Mouse (Mus musculus): ENCODE results near the gene Supt5.
A peak's percentile ranks its signal among the peaks of the same experiment; 100 is the strongest.

Supt5 gene

GRCm38 (mm10) chr7:28301616-28302433, 36.7 kb downstream of the Supt5 start, which contains the start of gene Dll3:
Gene Dll3 (minus strand): TSS chr7:28302238.
- no peak; the same call in 1 of the 2 replicates for ATAC-seq (ENCODE audit: low TSS enrichment)

DNA sequence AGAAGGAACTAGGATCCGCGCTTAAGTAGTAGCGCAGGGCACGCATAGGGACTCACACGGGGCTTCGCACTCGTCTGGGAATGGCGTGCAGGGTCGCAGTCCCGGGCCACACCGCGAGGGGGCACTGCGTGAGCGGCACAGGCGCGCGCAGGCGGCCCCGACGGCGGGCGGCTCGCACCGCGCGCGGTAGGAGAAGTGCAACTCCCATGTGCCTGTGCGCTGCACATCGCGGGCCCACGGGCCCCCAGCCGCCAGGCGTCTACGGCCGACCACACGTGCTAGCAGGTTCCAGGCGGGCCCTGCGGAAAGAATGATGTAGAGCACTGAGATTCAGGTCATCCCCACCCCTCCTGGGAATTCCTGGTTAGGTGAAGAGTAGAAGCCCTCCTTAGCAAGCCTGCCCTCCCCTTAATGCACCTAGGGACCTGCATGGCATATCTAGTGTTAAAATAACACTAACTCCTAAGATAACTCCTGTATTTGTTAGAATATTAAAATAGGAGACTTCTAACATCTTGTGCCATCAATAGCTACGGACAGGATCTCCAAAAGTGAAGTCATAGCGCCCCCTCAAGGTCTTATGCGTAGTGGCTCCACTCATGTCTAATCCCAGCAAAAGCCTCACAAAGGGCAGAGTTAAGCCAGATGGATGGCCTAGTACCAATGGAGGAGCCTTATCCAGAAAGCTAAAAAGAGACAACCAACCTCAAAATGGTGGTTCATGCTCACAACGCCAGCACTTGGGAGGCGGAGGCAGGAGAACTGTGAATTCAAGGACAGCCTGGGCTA, 39.5 kb downstream of the Supt5 start:
- peak; percentile 62; the same call in 1 of the 2 replicates for ATAC-seq (ENCODE audit: low TSS enrichment)

GRCm38 (mm10) chr7:28294481-28294880, 44.1 kb downstream of the Supt5 start:
- 0 out of 2 replicates have a peak, but pooled peaks have one; percentile 34 for ATAC-seq (ENCODE audit: low TSS enrichment)

DNA sequence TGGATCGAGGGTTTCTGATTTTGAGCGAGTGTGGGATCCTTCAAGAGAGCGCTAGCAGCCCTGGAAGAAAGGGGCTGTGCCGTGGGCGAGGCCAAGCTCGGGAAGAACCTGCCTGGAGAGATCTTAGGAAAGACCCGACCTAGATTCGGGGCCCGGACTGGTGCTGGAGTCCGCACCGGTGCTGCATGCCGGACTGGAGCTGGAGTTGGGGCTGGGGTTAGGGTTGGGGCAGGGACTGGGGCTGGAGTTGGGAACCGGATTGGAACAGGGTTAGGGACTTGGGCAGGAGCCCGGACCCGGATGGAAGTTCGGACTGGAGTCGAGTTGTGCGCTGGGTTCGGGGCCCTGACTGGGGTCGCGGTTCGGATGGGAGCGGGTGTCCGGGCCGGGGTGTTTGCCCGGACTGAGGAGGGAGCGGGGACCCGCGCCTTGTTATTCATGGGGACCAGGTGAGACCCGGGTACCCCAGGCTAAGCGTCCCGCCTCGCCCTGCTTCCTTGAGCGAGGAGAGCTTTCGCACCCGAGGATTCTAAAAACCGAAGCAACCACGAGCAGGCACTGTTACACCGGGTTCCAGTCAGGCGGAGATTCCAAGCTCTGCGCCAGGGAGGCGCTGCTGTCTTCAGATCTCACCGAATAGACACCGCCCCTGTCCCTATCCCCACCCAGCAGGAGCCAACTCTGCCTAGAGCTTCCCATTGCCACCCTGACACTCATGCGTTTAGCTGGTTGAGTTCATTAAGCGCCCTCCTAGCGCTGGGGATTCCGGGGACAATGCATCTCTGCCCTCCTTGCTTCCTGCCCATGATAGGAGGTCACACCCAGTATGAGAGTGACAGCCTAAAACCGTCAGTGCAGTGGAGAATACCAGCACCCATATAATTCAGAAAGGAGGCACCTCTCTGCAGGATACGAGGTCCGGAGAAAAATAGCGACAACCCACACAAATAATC, 47.6 kb downstream of the Supt5 start, which contains the start of gene Selenov:
Selenov (minus strand) TSS at position 549 of the 953 bp plus-strand sequence.
- peak; percentile 79 for ATAC-seq (ENCODE audit: low TSS enrichment)

- ATAC-seq (ENCODE audit: low TSS enrichment) = no peak
Measured at GRCm38 (mm10) chr7:28290165-28290564, 48.4 kb downstream of the Supt5 start.

DNA sequence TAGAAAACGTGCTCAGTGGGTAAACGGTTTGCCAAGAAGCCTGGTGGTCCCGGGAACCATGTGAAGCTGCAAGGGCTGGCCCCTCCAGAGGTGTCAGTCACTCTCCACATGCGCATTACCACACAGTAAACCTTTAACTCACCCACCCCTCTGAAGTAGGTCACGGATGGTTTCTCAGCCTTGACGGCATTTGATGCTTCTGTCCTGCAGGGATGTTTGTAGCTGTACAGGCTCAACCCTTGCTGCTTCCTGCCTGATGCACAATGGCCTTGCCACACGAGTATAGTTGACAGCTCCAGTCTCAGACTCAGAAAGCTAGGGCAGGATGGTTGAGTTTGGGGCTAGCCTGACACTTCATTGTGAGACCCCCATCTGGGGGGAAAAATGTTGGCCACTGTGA, 57.9 kb downstream of the Supt5 start:
- ATAC-seq (ENCODE audit: low TSS enrichment) = no peak

- no peak for ATAC-seq (ENCODE audit: low TSS enrichment)
Measured at GRCm38 (mm10) chr7:28278279-28278652, 60.3 kb downstream of the Supt5 start.

DNA sequence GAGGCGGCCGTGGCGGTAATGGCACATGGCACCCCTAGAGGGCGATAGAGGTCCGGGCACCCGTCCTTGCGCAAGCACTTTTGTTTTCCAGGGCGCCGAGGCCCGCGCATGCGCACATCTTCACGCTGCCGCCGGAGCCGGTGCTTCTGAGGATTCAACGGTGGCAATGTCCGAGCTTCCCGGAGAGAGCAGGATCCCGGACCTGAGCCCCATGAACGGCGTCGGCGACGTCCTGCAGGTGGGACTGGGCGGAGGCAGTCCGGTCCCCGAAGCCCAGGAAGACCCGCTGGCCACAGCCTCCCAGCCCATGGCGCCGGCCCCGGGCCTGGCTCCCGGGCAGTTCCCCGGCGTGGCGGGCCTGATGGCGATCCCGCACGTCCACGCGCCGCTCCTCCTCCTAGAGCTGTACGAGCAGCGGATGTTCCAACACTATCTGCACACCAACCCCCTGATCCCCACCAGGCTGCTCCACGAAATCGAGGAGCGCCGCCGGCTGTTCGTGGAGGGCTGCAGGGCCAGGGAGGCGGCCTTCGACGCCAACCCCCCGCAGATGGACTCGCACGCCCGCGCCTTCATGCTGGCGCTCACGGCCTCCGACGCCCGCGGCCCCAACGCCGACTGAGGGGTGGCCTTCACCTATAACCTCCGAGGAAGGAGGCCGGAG, 60.8 kb downstream of the Supt5 start, which contains the start of gene Eid2b:
Eid2b (plus strand) TSS at position 125 of the 664 bp plus-strand sequence.
- peak; percentile 88 for ATAC-seq (ENCODE audit: low TSS enrichment)

GRCm38 (mm10) chr7:28277237-28277614, 61.3 kb downstream of the Supt5 start:
- ATAC-seq (ENCODE audit: low TSS enrichment) = no peak

- ATAC-seq (ENCODE audit: low TSS enrichment) = no peak
Measured at GRCm38 (mm10) chr7:28271761-28272160, 66.8 kb downstream of the Supt5 start.

GRCm38 (mm10) chr7:28269355-28269754, 69.2 kb downstream of the Supt5 start:
- no peak for ATAC-seq (ENCODE audit: low TSS enrichment)

DNA sequence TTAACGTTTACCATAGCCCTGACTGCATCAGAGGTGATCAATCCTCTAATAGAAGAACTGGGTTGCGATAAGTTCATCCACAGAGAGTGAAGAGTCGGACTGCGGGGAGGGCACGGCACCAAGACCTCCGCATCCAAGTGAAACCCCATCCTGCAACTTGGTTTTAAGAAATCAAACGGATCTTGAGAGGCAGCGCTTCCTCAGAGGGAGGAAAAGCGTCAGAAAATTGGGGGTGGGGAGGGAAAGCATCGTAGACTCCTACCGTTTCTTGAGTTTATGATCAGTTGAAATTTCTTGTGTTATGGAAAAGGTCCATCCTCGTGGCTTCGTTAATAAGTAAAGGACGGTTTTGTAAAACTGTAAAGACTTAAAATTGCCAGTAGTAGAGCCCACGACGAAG, 70.0 kb downstream of the Supt5 start:
- ATAC-seq (ENCODE audit: low TSS enrichment) = no peak

DNA sequence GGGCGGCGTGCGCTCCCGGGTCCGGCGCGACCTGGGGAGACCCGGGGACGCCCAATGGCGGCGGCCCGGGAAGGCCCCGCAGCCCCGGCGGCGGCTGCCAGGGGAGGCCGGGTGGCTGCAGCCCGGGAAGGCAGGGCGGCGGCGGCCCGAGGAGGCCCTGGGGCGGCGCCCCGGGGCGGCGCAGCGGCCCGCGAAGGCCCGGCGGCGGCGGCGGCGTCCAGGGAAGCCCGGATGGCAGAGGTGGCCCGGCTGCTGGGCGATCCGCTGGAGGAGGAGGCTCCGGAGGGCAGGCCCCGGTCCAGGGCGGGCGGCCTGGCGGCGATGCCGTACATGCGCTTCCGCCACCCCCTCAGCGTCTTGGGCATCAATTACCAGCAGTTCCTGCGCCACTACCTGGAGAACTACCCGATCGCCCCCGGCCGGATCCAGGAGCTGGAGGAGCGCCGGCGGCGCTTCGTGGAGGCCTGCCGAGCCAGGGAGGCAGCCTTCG, 70.5 kb downstream of the Supt5 start:
- peak; percentile 72 for ATAC-seq (ENCODE audit: low TSS enrichment)

- ATAC-seq (ENCODE audit: low TSS enrichment) = peak; percentile 96
Measured at GRCm38 (mm10) chr7:28267129-28268041, 71.2 kb downstream of the Supt5 start, which contains the start of gene Eid2. Gene Eid2 (plus strand): TSS chr7:28267881.

DNA sequence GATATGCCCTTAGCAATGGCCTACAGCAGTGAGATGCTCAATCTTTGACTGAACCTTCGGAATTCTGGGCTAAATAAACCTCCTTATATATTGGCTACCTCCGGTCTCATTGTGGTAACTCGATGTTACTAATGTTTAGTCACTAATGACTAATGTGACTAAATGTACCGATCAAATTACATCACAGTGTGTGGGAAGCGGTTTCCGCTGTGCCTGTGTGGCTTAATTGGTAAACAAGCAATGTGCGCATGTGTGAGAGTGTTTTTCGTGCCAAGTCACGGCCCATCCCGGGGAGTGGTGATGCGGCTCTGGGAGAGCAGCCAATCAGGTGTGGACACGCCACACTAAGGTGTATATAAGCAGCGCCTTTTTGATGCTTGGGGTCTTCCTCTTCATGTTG, 73.2 kb downstream of the Supt5 start:
- no peak for ATAC-seq (ENCODE audit: low TSS enrichment)

Measured in frontal cortex, adult (tissue).